Mouse (Mus musculus): ENCODE measurements around the gene Ablim1.

DNA sequence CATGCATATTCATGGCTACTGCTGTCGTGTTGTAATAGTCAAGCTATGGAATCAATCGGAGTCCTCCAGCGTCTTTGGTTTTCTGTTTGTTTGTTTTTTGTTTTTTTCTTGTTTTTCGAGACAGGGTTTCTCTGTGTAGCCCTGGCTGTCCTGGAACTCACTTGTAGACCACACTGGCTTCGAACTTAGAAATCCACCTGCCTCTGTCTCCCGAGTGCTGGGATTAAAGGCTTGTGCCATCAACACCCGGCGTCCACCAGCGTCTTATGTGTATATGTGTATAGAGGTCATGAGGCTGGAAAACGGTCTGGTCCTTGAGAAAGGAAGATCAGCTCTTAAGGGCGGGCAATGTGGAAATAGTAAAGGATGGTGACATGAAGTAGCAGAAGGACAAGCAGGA, 39.3 kb upstream of the Ablim1 start:
- TF ChIP-seq EP300 (IDR thresholded peaks at IDR 0.05; ENCODE audit: insufficient read depth, low read depth, low read length), result no peak
- no peak for TF ChIP-seq POLR2A (IDR thresholded peaks at IDR 0.05; ENCODE audit: insufficient read depth, low read length)
